Mouse (Mus musculus): ENCODE measurements at regions not wholly inside any gene's neighbourhood (a gene's known extent, or its start where the extent isn't known, plus 50 kb on each side); places are given as distances from the start of the nearest gene placed in this dataset.

DNA sequence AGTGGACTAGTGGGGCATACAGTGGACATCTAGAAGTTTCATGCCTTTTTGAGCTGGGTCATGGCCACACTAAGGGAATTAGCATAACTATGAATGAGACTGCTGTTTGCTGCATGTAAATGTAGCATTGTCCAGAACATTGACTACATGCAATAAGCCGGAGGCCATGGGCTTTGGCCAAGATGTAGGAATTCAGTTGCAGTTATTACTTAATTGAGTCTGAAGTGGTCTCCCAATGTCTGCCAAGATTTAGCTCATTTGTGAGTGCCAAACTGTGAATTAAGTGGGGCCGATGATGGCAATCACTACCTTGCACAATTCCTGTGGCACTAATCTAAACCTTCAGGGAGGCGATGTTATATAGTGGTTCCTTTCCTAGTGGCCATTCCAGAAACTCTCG lies 196.6 kb upstream of the Foxq1 start:
- DNase-seq, result no peak
- Histone ChIP-seq H3K27me3 (ENCODE audit: control insufficient read depth, insufficient read depth, low read length) (no peaks in the 10 kb centered on the region), H3K9ac (ENCODE audit: low read depth, low read length) (no peak overlapping the region), H3K36me3 (ENCODE audit: control insufficient read depth, insufficient read depth, low read length) (no peaks in the 10 kb centered on the region), H3K79me2 (replicated peaks; ENCODE audit: control insufficient read depth, insufficient read depth, low read length) (no peaks in the 10 kb centered on the region), H3K27ac (no peak overlapping the region), H3K4me3 (no peak overlapping the region), H3K4me1 (ENCODE audit: control insufficient read depth, insufficient read depth, low read length) (no peaks in the 10 kb centered on the region)
- 90% methylated on average over 4 of the region's 4 CpGs for WGBS
- TF ChIP-seq EP300 (IDR thresholded peaks at IDR 0.05; ENCODE audit: insufficient read depth, low read depth, low read length) (no peak), POLR2A (IDR thresholded peaks at IDR 0.05; ENCODE audit: insufficient read depth, low read depth, low read length) (no peak), CTCF (IDR thresholded peaks at IDR 0.05) (no peak)
- intact Hi-C loops (cut with DNase I), result no loop called here

- no peak for DNase-seq
- 10% methylated on average over 3 of the region's 3 CpGs for WGBS
- H3K4me1 ChIP-seq (ENCODE audit: control insufficient read depth, insufficient read depth, low read length), result no peaks in the 10 kb centered on the region
- no peaks in the 10 kb centered on the region for H3K27me3 ChIP-seq (ENCODE audit: control insufficient read depth, insufficient read depth, low read length)
- no peaks in the 10 kb centered on the region for H3K79me2 ChIP-seq (replicated peaks; ENCODE audit: control insufficient read depth, insufficient read depth, low read length)
- TF ChIP-seq EP300 (IDR thresholded peaks at IDR 0.05; ENCODE audit: insufficient read depth, low read depth, low read length) (no peak), CTCF (IDR thresholded peaks at IDR 0.05) (no peak), POLR2A (IDR thresholded peaks at IDR 0.05; ENCODE audit: insufficient read depth, low read depth, low read length) (no peak)
- no peak overlapping the region for H3K4me3 ChIP-seq
- H3K36me3 ChIP-seq (ENCODE audit: control insufficient read depth, insufficient read depth, low read length), result no peaks in the 10 kb centered on the region
- H3K27ac ChIP-seq, result no peak overlapping the region
- H3K9ac ChIP-seq (ENCODE audit: low read depth, low read length), result no peak overlapping the region
- intact Hi-C loops (cut with DNase I), result no loop called here
Observed at GRCm38 (mm10) chr13:31362386-31362785, 193.5 kb upstream of the Foxq1 start.

DNA sequence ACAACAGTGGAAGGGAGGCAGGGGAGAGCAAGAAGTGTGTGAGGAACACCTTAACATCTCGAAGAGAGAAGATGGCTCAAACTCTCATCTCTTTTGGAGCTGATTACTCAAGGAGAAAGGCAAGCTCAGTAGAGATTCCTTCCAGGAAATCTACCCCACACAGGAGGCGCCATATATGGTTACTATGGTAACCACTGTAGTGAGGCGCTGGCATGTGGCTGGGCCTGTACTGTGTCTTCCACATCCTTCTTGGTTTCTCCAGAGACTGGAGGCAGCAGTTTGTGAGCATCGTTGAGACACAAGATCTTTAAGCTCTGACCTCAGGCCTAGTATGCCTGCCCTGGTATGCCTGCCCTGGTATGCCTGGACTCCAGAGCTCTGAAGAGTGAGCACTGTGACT lies 191.6 kb upstream of the Foxq1 start:
- no peaks in the 10 kb centered on the region for H3K36me3 ChIP-seq (ENCODE audit: control insufficient read depth, insufficient read depth, low read length)
- no peak overlapping the region for H3K4me3 ChIP-seq
- no peak for DNase-seq
- TF ChIP-seq CTCF (IDR thresholded peaks at IDR 0.05) (no peak), POLR2A (IDR thresholded peaks at IDR 0.05; ENCODE audit: insufficient read depth, low read depth, low read length) (no peak), EP300 (IDR thresholded peaks at IDR 0.05; ENCODE audit: insufficient read depth, low read depth, low read length) (no peak)
- 62% methylated on average over 4 of the region's 4 CpGs for WGBS
- no peaks in the 10 kb centered on the region for H3K79me2 ChIP-seq (replicated peaks; ENCODE audit: control insufficient read depth, insufficient read depth, low read length)
- no peak overlapping the region for H3K27ac ChIP-seq
- no peak overlapping the region for H3K9ac ChIP-seq (ENCODE audit: low read depth, low read length)
- intact Hi-C loops (cut with DNase I), result no loop called here
- no peaks in the 10 kb centered on the region for H3K4me1 ChIP-seq (ENCODE audit: control insufficient read depth, insufficient read depth, low read length)
- no peaks in the 10 kb centered on the region for H3K27me3 ChIP-seq (ENCODE audit: control insufficient read depth, insufficient read depth, low read length)

- DNase-seq, result no peak
- H3K4me3 ChIP-seq, result no peak overlapping the region
- H3K9ac ChIP-seq (ENCODE audit: low read depth, low read length), result no peak overlapping the region
- H3K79me2 ChIP-seq (replicated peaks; ENCODE audit: control insufficient read depth, insufficient read depth, low read length), result no peaks in the 10 kb centered on the region
- WGBS, result 90% methylated on average over 3 of the region's 3 CpGs
- no peaks in the 10 kb centered on the region for H3K4me1 ChIP-seq (ENCODE audit: control insufficient read depth, insufficient read depth, low read length)
- no peak for TF ChIP-seq CTCF (IDR thresholded peaks at IDR 0.05)
- no peak for TF ChIP-seq EP300 (IDR thresholded peaks at IDR 0.05; ENCODE audit: insufficient read depth, low read depth, low read length)
- TF ChIP-seq POLR2A (IDR thresholded peaks at IDR 0.05; ENCODE audit: insufficient read depth, low read depth, low read length), result no peak
- no peak overlapping the region for H3K27ac ChIP-seq
- intact Hi-C loops (cut with DNase I), result no loop called here
- H3K27me3 ChIP-seq (ENCODE audit: control insufficient read depth, insufficient read depth, low read length), result no peaks in the 10 kb centered on the region
- H3K36me3 ChIP-seq (ENCODE audit: control insufficient read depth, insufficient read depth, low read length), result no peaks in the 10 kb centered on the region
Observed at GRCm38 (mm10) chr13:31367226-31367625, 188.7 kb upstream of the Foxq1 start.

GRCm38 (mm10) chr13:31369182-31369581 lies 186.8 kb upstream of the Foxq1 start:
- 70% methylated on average over 4 of the region's 4 CpGs for WGBS

DNA sequence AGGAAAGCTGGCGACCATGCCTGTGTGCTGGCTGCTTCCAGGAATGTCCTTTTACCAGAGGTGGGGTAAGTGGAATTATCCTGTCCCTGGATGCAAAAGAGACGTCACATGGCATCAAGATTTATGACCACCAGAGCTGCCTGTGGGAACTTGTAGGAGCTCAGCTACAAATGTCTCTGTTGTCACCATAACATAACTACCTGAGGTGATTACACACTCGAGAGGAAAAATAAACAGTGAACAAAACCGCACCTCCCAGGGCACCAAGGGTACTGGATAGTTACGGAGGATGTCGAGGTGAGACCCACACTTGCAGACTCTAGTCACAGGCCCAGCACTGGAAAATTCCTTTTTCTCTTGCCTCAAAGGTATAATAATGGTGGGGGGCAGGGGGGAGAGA lies 185.1 kb upstream of the Foxq1 start:
- DNase-seq, result no peak
- Histone ChIP-seq H3K27me3 (ENCODE audit: control insufficient read depth, insufficient read depth, low read length) (no peaks in the 10 kb centered on the region), H3K79me2 (replicated peaks; ENCODE audit: control insufficient read depth, insufficient read depth, low read length) (no peaks in the 10 kb centered on the region), H3K4me1 (ENCODE audit: control insufficient read depth, insufficient read depth, low read length) (no peaks in the 10 kb centered on the region), H3K9ac (ENCODE audit: low read depth, low read length) (no peak overlapping the region), H3K36me3 (ENCODE audit: control insufficient read depth, insufficient read depth, low read length) (no peaks in the 10 kb centered on the region), H3K4me3 (no peak overlapping the region), H3K27ac (no peak overlapping the region)
- intact Hi-C loops (cut with DNase I), result no loop called here
- WGBS, result 74% methylated on average over 6 of the region's 6 CpGs
- no peak for TF ChIP-seq CTCF (IDR thresholded peaks at IDR 0.05)
- no peak for TF ChIP-seq EP300 (IDR thresholded peaks at IDR 0.05; ENCODE audit: insufficient read depth, low read depth, low read length)
- no peak for TF ChIP-seq POLR2A (IDR thresholded peaks at IDR 0.05; ENCODE audit: insufficient read depth, low read depth, low read length)

More at GRCm38 (mm10) chr13:31369182-31369581, 186.8 kb upstream of the Foxq1 start:
- Histone ChIP-seq H3K4me1 (ENCODE audit: control insufficient read depth, insufficient read depth, low read length) (no peaks in the 10 kb centered on the region), H3K4me3 (no peak overlapping the region), H3K27me3 (ENCODE audit: control insufficient read depth, insufficient read depth, low read length) (no peaks in the 10 kb centered on the region), H3K27ac (no peak overlapping the region), H3K9ac (ENCODE audit: low read depth, low read length) (no peak overlapping the region), H3K79me2 (replicated peaks; ENCODE audit: control insufficient read depth, insufficient read depth, low read length) (no peaks in the 10 kb centered on the region), H3K36me3 (ENCODE audit: control insufficient read depth, insufficient read depth, low read length) (no peaks in the 10 kb centered on the region)
- intact Hi-C loops (cut with DNase I), result no loop called here
- no peak for DNase-seq
- TF ChIP-seq POLR2A (IDR thresholded peaks at IDR 0.05; ENCODE audit: insufficient read depth, low read depth, low read length) (no peak), EP300 (IDR thresholded peaks at IDR 0.05; ENCODE audit: insufficient read depth, low read depth, low read length) (no peak), CTCF (IDR thresholded peaks at IDR 0.05) (no peak)

Measured in heart, adult 2 months (tissue).